Mouse (Mus musculus) limb, embryonic 12.5 days (tissue): ENCODE measurements around the gene Mex3d. TPM values are rescaled to one million over a fixed set of nuclear protein-coding genes. Genes with fewer than 3 reads are reported as not detected.

Source experiments
- ATAC-seq: fragments of 200-750 bp; cut with Nextera tagmentation; 2 replicates; pipeline ENCODE4 v1.8.0; 2017; ENCODE audit warnings: low read depth, moderate TSS enrichment; ENCODE audit not compliant: insufficient number of reproducible peaks, insufficient read depth, low FRiP score, low TSS enrichment
- H3K27ac ChIP-seq: fragments of 300-500 bp; sonication (generic); 2 replicates; pipeline ENCODE4 v1.5.1; 2016; ENCODE audit warnings: mild to moderate bottlenecking, moderate library complexity
- H3K27me3 ChIP-seq: fragments of 300-500 bp; sonication (generic); 2 replicates; pipeline ENCODE4 v1.6.1; 2016; ENCODE audit warnings: mild to moderate bottlenecking, moderate library complexity
- H3K36me3 ChIP-seq: fragments of 300-500 bp; sonication (generic); 2 replicates; pipeline ENCODE4 v1.6.1; 2016; ENCODE audit warnings: mild to moderate bottlenecking, moderate library complexity
- H3K4me1 ChIP-seq: fragments of 300-500 bp; sonication (generic); replicated peaks from 2 replicates; pipeline ENCODE4 v1.6.1; 2016
- H3K4me2 ChIP-seq: fragments of 300-500 bp; sonication (generic); 2 replicates; pipeline ENCODE4 v1.6.1; 2016; ENCODE audit warnings: mild to moderate bottlenecking, moderate library complexity
- H3K4me3 ChIP-seq: fragments of 300-500 bp; sonication (generic); replicated peaks from 2 replicates; pipeline ENCODE4 v1.5.1; 2016; ENCODE audit warnings: mild to moderate bottlenecking
- H3K9ac ChIP-seq: fragments of 300-500 bp; sonication (generic); replicated peaks from 2 replicates; pipeline ENCODE4 v1.6.1; 2016; ENCODE audit warnings: mild to moderate bottlenecking, moderate library complexity
- H3K9me3 ChIP-seq: fragments of 300-500 bp; sonication (generic); 2 replicates; pipeline ENCODE4 v1.6.1; 2016; ENCODE audit warnings: mild to moderate bottlenecking, moderate library complexity
- WGBS: fragments of 180-500 bp; shearing (Covaris S2); methylation state at CpG from one replicate; pipeline ENCODE4 v1.1.7; 2016; 5-methylcytosine and 5-hydroxymethylcytosine counted together
- polyA plus RNA-seq: library from polyadenylated mRNA; unstranded; fragments of >200 nt; fragmentation: Nextera tagmentation; extraction: Ambion mirVana; gene quantifications from 2 replicates; pipeline ENCODE4 v1.2.1, GENCODE M21; 2016

Mex3d gene
- polyA plus RNA-seq, 1 experiment from 2014 or later = 15.2 TPM

DNA sequence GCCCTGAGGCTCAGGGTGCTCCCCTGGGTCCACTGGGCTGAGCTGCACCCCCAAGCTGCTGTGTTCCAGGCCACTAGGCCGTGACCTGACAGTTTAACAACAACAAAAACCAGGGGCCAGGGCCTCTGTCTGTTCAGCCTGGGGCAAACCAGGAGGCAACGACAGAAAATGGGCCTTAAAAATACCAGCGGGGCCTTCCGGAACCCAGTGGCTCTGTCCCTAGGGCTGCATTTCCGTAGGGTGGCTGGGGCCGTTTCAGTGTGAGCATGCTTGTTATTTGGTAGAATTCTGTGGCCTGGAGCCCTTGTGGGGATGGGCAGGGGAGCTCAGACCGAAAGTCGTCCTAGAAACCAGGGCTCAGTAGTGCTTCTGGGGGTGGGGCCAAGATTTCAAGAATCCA is 42.3 kb upstream of the Mex3d start:
- WGBS = 89% methylated on average over 8 of the region's 8 CpGs
- Histone ChIP-seq H3K36me3 (peaks cover 65% of the 10 kb centered on the region), H3K27ac (no peak overlapping the region), H3K4me1 (peaks cover 20% of the 10 kb centered on the region), H3K9me3 (peaks cover 11% of the 10 kb centered on the region; the same call in 1 of the 2 replicates), H3K4me3 (no peak overlapping the region), H3K9ac (0 out of 2 replicates have a peak overlapping the region, but pooled peaks have one; percentile 27), H3K27me3 (no peaks in the 10 kb centered on the region), H3K4me2 (no peak overlapping the region)
- ATAC-seq = no peak

DNA sequence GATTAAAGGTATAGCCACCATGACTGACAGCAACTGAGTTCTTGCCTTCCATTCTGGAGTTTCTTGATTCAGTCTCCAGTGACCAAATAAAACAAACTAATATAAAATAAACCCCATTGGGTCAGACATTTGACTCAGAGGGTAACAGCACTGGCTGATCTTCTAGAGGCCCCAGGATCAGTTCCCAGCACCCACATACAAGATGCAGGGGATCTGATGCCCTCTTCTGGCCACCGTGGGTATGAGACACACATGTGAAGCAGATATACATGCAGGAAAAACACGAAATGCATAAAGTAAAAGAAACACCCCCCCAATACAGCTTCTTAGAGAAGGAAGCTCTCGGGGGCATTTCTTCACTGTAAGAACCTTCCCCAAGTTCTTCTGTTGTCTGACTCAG is 37.6 kb upstream of the Mex3d start:
- Histone ChIP-seq H3K27ac (no peak overlapping the region), H3K36me3 (peaks cover 99% of the 10 kb centered on the region), H3K27me3 (no peaks in the 10 kb centered on the region), H3K9ac (no peak overlapping the region), H3K4me1 (peaks cover 7% of the 10 kb centered on the region), H3K4me3 (no peak overlapping the region), H3K9me3 (peaks cover 11% of the 10 kb centered on the region; the same call in 1 of the 2 replicates), H3K4me2 (no peak overlapping the region)
- ATAC-seq = no peak
- 92% methylated on average over 3 of the region's 3 CpGs for WGBS

DNA sequence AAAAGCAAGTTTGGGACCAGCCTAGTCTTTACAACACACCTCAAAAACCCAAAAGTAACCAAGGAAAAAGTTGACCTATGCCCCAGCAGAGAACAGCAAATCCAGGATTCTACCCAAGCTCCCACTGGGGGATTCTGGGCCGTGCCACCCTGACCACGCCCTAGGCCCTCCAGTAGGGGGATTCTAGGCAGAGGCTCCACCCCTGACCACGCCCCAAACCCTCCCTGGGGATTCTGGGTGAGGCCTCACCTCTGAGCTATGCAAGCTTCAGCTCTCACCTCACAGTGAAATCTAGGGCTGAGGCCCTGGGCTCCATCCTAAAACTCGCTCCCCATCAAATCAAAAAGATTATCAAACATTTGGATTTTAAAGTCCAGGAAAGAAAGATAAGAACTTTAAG is 36.1 kb upstream of the Mex3d start:
- WGBS = 48% methylated on average over 4 of the region's 4 CpGs
- H3K27me3 ChIP-seq = no peaks in the 10 kb centered on the region
- peaks cover 16% of the 10 kb centered on the region; the same call in 1 of the 2 replicates for H3K4me1 ChIP-seq
- H3K27ac ChIP-seq = no peak overlapping the region
- H3K36me3 ChIP-seq = peaks cover 99% of the 10 kb centered on the region
- H3K4me3 ChIP-seq = no peak overlapping the region
- no peak for ATAC-seq
- no peak overlapping the region for H3K4me2 ChIP-seq
- H3K9me3 ChIP-seq = peaks cover 11% of the 10 kb centered on the region; the same call in 1 of the 2 replicates
- no peak overlapping the region for H3K9ac ChIP-seq

DNA sequence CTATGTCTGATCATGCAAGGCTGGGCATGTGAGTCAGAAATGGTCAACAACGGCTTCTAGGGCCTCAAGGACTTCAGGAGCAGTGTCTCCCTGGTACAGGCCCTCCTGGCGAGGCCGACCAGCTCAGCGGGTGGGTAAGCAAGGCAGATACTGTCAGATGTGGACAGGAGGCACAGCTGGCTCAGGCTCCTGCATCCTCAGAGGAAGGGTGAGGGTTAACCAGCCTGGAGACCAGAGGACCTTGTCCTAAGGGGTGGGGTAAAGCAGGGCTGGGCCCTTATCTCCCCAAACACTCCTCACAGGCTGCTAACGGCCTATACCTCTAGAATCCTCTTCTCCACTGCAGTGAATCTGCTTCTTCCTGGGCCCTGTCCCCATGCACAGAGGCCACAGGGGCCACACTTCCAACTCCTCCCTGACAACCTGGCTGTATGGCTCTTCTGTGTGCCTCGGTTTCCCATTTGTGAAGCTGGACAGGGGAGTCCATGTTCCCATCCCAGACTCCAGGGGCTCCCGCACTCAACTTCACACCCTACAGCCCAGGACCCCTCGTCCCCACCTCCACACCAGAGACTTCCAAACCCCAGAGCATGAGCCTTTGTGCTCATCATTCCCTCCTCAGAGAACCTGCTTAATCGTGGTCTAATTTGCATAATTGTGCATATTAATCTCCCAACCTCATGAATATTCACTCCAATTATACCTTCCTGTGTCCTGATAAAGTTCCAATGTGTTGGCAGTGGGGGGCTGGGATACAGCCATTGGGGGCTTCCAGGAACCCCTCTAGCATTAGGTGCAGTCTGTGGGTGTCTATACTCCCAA is 34.4 kb upstream of the Mex3d start:
- 94% methylated on average over 9 of the region's 9 CpGs for WGBS
- peaks cover 11% of the 10 kb centered on the region; the same call in 1 of the 2 replicates for H3K9me3 ChIP-seq

DNA sequence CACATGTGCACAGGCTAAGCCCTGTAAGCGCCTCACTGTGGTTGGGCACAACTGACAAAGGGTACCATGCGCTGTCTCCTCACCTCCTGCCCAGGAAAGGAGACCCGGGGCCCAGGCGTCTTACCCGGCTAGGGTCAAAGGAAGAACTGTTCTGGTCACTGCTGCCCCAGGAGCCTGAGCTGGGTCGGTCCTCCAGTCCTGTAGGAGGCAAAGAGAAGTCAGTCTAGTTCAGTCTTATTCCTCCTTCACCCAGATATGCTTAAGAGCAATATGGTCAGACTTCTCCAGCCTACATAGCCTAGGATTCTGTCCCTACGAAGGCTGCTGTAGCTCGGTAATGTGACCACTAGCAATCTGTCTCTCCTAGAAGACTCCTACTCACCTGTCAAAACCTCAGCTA is 33.7 kb upstream of the Mex3d start:
- Histone ChIP-seq H3K36me3 (peaks cover 99% of the 10 kb centered on the region), H3K9me3 (peaks cover 11% of the 10 kb centered on the region; the same call in 1 of the 2 replicates), H3K27ac (no peak overlapping the region), H3K4me3 (no peak overlapping the region), H3K4me2 (no peak overlapping the region), H3K27me3 (no peaks in the 10 kb centered on the region), H3K9ac (no peak overlapping the region), H3K4me1 (peaks cover 17% of the 10 kb centered on the region; the same call in 1 of the 2 replicates)
- WGBS = 96% methylated on average over 8 of the region's 8 CpGs
- no peak for ATAC-seq

More for the DNA sequence above, 34.4 kb upstream of the Mex3d start:
- Histone ChIP-seq H3K4me2 (no peak overlapping the region), H3K4me1 (peaks cover 17% of the 10 kb centered on the region; the same call in 1 of the 2 replicates), H3K9ac (no peak overlapping the region), H3K27me3 (no peaks in the 10 kb centered on the region), H3K36me3 (peaks cover 99% of the 10 kb centered on the region), H3K27ac (no peak overlapping the region), H3K4me3 (no peak overlapping the region)
- ATAC-seq = no peak

DNA sequence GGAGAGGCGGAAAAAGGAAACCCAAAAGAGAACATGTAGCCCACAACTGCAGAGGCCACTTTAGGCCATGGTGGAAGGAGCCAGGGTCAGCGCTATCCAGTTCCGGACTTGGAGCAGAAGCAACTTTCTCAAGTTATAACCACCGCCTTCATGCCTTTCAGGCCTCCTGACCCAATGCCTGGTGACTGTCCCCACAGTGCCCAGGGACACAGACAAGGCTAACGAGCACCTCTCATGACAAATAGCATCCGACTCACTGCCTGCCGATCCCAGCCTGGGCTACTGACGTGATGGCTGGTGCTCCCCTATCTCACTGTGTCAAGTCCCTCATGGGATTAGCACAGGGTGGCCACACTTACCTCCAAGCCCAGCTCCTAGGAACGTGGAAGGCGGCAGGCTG is 33.3 kb upstream of the Mex3d start:
- 91% methylated on average over 10 of the region's 10 CpGs for WGBS
- H3K27me3 ChIP-seq = no peaks in the 10 kb centered on the region
- no peak overlapping the region for H3K27ac ChIP-seq
- ATAC-seq = no peak
- H3K9me3 ChIP-seq = peaks cover 9% of the 10 kb centered on the region; the same call in 1 of the 2 replicates
- no peak overlapping the region for H3K9ac ChIP-seq
- peaks cover 99% of the 10 kb centered on the region for H3K36me3 ChIP-seq
- H3K4me2 ChIP-seq = no peak overlapping the region
- peaks cover 17% of the 10 kb centered on the region; the same call in 1 of the 2 replicates for H3K4me1 ChIP-seq
- H3K4me3 ChIP-seq = no peak overlapping the region; the same call in 1 of the 2 replicates

DNA sequence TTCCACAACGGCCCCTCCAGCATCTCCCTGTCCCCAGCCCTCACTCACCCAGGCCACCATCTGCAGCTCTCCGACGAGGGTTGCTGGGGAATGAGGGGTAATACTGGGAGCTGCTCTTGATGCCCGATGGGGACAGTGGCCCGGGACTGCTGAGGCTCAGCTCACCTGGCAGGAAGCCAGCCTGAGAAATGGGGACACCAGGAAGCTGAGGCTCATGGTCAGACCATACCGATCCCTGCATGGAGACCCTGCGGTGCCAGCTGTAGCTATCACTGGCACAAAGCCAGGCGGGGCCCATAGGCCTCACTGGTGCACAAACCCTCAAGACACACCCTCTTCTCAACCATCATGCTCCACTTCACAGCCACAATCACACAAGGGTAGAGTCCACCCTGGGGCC is 32.0 kb upstream of the Mex3d start:
- peaks cover 17% of the 10 kb centered on the region; the same call in 1 of the 2 replicates for H3K4me1 ChIP-seq
- no peak for ATAC-seq
- peaks cover 99% of the 10 kb centered on the region for H3K36me3 ChIP-seq
- H3K27me3 ChIP-seq = no peaks in the 10 kb centered on the region
- H3K9me3 ChIP-seq = no peaks in the 10 kb centered on the region
- no peak overlapping the region for H3K27ac ChIP-seq
- H3K9ac ChIP-seq = no peak overlapping the region
- 89% methylated on average over 8 of the region's 8 CpGs for WGBS
- H3K4me2 ChIP-seq = no peak overlapping the region
- H3K4me3 ChIP-seq = no peak overlapping the region

DNA sequence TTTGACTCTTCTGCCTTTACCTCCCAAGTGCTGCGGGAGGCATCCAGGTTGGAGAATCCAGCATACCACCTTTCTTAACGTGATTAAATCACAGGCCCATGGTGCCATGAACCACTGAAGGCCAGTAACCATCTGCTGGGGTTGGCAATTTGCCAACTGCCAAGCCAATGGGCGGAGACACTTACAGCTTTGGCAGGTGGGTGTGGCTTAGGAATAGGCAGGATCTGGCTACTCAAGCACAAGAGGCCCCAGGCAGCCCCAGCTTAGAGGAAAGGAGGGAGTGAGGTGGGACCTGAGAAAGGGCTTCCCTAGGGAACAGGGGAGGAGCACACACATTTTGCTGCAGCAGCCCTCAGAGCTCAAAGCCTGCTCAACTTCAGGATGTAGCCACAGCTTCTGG is 30.9 kb upstream of the Mex3d start:
- no peak overlapping the region for H3K27ac ChIP-seq
- peaks cover 99% of the 10 kb centered on the region for H3K36me3 ChIP-seq
- no peak for ATAC-seq
- peaks cover 11% of the 10 kb centered on the region; the same call in 1 of the 2 replicates for H3K4me1 ChIP-seq
- H3K27me3 ChIP-seq = no peaks in the 10 kb centered on the region
- H3K9me3 ChIP-seq = no peaks in the 10 kb centered on the region
- H3K9ac ChIP-seq = no peak overlapping the region
- 76% methylated on average over 3 of the region's 3 CpGs for WGBS
- no peak overlapping the region for H3K4me2 ChIP-seq
- H3K4me3 ChIP-seq = no peak overlapping the region

DNA sequence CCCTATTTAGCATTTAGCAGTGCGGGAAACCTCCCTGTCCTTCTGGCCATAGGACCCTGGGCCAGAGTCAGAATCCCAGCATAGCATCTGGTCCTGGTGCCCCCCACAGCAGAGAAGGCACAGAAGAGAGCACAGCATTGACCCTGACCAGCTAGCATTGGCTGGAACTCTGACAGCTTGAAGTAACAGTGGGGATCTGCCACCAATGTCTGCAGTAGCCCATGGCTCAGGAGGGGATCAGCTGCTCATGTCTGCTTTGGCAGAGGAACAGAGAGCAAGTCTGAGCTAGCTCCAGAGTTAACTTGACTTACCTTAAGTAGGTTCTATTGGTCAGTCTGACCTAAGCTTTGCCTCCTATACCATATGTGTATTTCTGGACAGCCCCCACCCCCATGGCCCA is 30.4 kb upstream of the Mex3d start:
- Histone ChIP-seq H3K9me3 (no peaks in the 10 kb centered on the region), H3K9ac (no peak overlapping the region), H3K4me2 (no peak overlapping the region), H3K36me3 (peaks cover 100% of the 10 kb centered on the region), H3K4me3 (no peak overlapping the region), H3K4me1 (peaks cover 11% of the 10 kb centered on the region; the same call in 1 of the 2 replicates), H3K27me3 (no peaks in the 10 kb centered on the region), H3K27ac (no peak overlapping the region)
- 100% methylated on average over 1 of the region's 1 CpGs for WGBS
- no peak for ATAC-seq

DNA sequence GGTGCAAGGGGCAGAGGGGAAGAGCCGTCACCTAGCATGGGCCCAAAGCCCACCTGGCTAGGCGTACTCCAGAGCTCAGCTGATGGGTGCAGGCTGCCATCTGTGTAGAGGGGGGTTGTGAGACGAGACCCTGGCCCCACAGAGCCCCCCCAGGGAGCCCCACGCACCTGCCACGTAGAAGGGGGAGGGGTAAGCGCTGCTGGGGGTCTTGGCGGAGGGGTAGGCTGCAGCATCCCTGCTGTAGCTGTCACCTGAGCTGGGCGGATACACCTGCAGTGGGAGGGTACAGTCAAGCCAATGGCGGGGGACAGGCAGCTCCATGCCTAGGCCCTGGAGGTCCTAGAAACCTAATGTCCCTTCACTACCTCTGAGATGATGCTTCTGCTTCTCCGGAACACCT is 29.9 kb upstream of the Mex3d start:
- 93% methylated on average over 10 of the region's 10 CpGs for WGBS
- Histone ChIP-seq H3K9me3 (no peaks in the 10 kb centered on the region), H3K27me3 (no peaks in the 10 kb centered on the region), H3K36me3 (peaks cover 100% of the 10 kb centered on the region), H3K27ac (no peak overlapping the region), H3K4me1 (peaks cover 11% of the 10 kb centered on the region; the same call in 1 of the 2 replicates), H3K4me3 (no peak overlapping the region), H3K4me2 (no peak overlapping the region), H3K9ac (no peak overlapping the region)
- ATAC-seq = no peak

DNA sequence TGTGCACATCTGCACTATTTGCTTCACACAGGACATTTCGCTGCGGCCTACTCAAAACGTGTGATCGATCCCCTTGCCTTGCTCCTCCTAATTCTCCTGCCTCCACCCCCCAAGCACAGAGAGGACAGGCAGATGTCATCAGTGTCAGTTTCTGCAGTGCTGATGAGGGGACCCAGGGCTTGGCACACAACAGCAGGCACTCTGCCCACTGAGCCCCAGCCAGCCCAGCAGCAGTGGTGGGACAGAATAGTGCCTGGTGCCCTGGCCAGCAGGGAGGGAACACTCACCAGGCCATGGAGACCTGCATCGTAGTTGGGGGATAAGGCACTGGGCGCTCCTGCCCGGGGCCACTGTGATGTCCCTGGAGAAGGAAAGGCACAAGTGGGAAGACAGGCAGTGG is 28.1 kb upstream of the Mex3d start:
- Histone ChIP-seq H3K36me3 (peaks cover 100% of the 10 kb centered on the region), H3K9ac (no peak overlapping the region), H3K9me3 (no peaks in the 10 kb centered on the region), H3K27me3 (no peaks in the 10 kb centered on the region), H3K27ac (no peak overlapping the region), H3K4me3 (no peak overlapping the region), H3K4me2 (no peak overlapping the region), H3K4me1 (peaks cover 11% of the 10 kb centered on the region; the same call in 1 of the 2 replicates)
- ATAC-seq = no peak
- WGBS = 89% methylated on average over 7 of the region's 7 CpGs
